Mouse (Mus musculus) fibroblast of lung, adult 2 months (primary cell): ENCODE data around the gene Gm4707.
"Not testable (repeated sequence)": the region's sequence is repeated elsewhere in the genome, so short reads cannot be mapped to it uniquely, and the experiment has no call there.

Source experiments
- DNase-seq: peaks from one replicate; pipeline ENCODE4 v3.0.0-alpha.2; 2011; ENCODE audit warnings: low read depth

Gm4707 gene

GRCm38 (mm10) chr17:71459818-71460217, at the start of gene Gm4707:
Gene Gm4707, minus strand, starts transcription at chr17:71459918.
- DNase-seq: no peak

GRCm38 (mm10) chr17:71506832-71507231, 47.1 kb upstream of the Gm4707 start:
- no peak for DNase-seq

- no peak for DNase-seq
Observed at GRCm38 (mm10) chr17:71495784-71496183, 36.1 kb upstream of the Gm4707 start.

- DNase-seq: no peak
Observed at GRCm38 (mm10) chr17:71491332-71491686, 31.6 kb upstream of the Gm4707 start.

GRCm38 (mm10) chr17:71490666-71491331, 31.1 kb upstream of the Gm4707 start:
- no peak for DNase-seq

- DNase-seq: no peak
Observed at GRCm38 (mm10) chr17:71489703-71490461, 30.2 kb upstream of the Gm4707 start.

GRCm38 (mm10) chr17:71486231-71486851, 26.6 kb upstream of the Gm4707 start:
- no peak for DNase-seq

- DNase-seq: no peak
Observed at GRCm38 (mm10) chr17:71485791-71486230, 26.1 kb upstream of the Gm4707 start.

- no peak for DNase-seq
Observed at GRCm38 (mm10) chr17:71484711-71485110, 25.0 kb upstream of the Gm4707 start.

- no peak for DNase-seq
Observed at GRCm38 (mm10) chr17:71483418-71484060, 23.8 kb upstream of the Gm4707 start.

- DNase-seq: no peak
Observed at GRCm38 (mm10) chr17:71479381-71479901, 19.7 kb upstream of the Gm4707 start.

GRCm38 (mm10) chr17:71477481-71477880, 17.8 kb upstream of the Gm4707 start:
- DNase-seq: no peak

- DNase-seq: no peak
Observed at GRCm38 (mm10) chr17:71476346-71477020, 16.8 kb upstream of the Gm4707 start.

- DNase-seq: no peak
Observed at GRCm38 (mm10) chr17:71475705-71476089, 16.0 kb upstream of the Gm4707 start.

GRCm38 (mm10) chr17:71474762-71475704, 15.3 kb upstream of the Gm4707 start, which contains the start of gene Smchd1:
Gene Smchd1, minus strand, starts transcription at chr17:71475343.
- DNase-seq: peak; percentile 74

- DNase-seq: no peak
Observed at GRCm38 (mm10) chr17:71474128-71474527, 14.4 kb upstream of the Gm4707 start.

- DNase-seq: no peak
Observed at GRCm38 (mm10) chr17:71471261-71471660, 11.5 kb upstream of the Gm4707 start.

GRCm38 (mm10) chr17:71460312-71460711, 594 bp upstream of the Gm4707 start:
- no peak for DNase-seq

- DNase-seq: not testable (repeated sequence)
Observed at GRCm38 (mm10) chr17:71457361-71457760, 2.4 kb downstream of the Gm4707 start.

GRCm38 (mm10) chr17:71445191-71445590, 14.5 kb downstream of the Gm4707 start:
- no peak for DNase-seq

GRCm38 (mm10) chr17:71444718-71445117, 15.0 kb downstream of the Gm4707 start:
- no peak for DNase-seq
